Mouse (Mus musculus): ENCODE data around the gene Prm1. TPM values are rescaled to one million over a fixed set of nuclear protein-coding genes. Genes with fewer than 3 reads are reported as not detected.

The Prm1 gene
- polyA plus RNA-seq, 1 experiment from 2014 or later, result not detected

- Histone ChIP-seq H3K27ac (no peak overlapping the region), H3K4me3 (ENCODE audit: inconsistent target) (no peak overlapping the region), H3K79me2 (ENCODE audit: inconsistent target) (no peaks in the 10 kb centered on the region), H3K36me3 (ENCODE audit: inconsistent target) (no peaks in the 10 kb centered on the region)
- WGBS (ENCODE audit: missing documents), result 61% methylated on average over 6 of the region's 6 CpGs
Observed at GRCm38 (mm10) chr16:10782377-10783151, 23.1 kb downstream of the Prm1 start.

- H3K79me2 ChIP-seq (ENCODE audit: inconsistent target), result no peaks in the 10 kb centered on the region
- no peaks in the 10 kb centered on the region for H3K36me3 ChIP-seq (ENCODE audit: inconsistent target)
- H3K4me3 ChIP-seq (ENCODE audit: inconsistent target), result no peak overlapping the region
- 86% methylated on average over 9 of the region's 9 CpGs for WGBS (ENCODE audit: missing documents)
- no peak overlapping the region for H3K27ac ChIP-seq
Observed at GRCm38 (mm10) chr16:10781862-10782371, 23.7 kb downstream of the Prm1 start.

- H3K27ac ChIP-seq, result no peak overlapping the region
- no peaks in the 10 kb centered on the region for H3K36me3 ChIP-seq (ENCODE audit: inconsistent target)
- H3K4me3 ChIP-seq (ENCODE audit: inconsistent target), result no peak overlapping the region
- no peaks in the 10 kb centered on the region for H3K79me2 ChIP-seq (ENCODE audit: inconsistent target)
- WGBS (ENCODE audit: missing documents), result 96% methylated on average over 5 of the region's 5 CpGs
Observed at GRCm38 (mm10) chr16:10780631-10781120, 25.0 kb downstream of the Prm1 start.

- WGBS (ENCODE audit: missing documents), result 97% methylated on average over 5 of the region's 5 CpGs
- Histone ChIP-seq H3K4me3 (ENCODE audit: inconsistent target) (no peak overlapping the region), H3K27ac (no peak overlapping the region), H3K36me3 (ENCODE audit: inconsistent target) (no peaks in the 10 kb centered on the region), H3K79me2 (ENCODE audit: inconsistent target) (no peaks in the 10 kb centered on the region)
Observed at GRCm38 (mm10) chr16:10777579-10778160, 28.0 kb downstream of the Prm1 start.

- Histone ChIP-seq H3K4me3 (ENCODE audit: inconsistent target) (no peak overlapping the region), H3K79me2 (ENCODE audit: inconsistent target) (no peaks in the 10 kb centered on the region), H3K36me3 (ENCODE audit: inconsistent target) (no peaks in the 10 kb centered on the region), H3K27ac (no peak overlapping the region)
- WGBS (ENCODE audit: missing documents), result 73% methylated on average over 7 of the region's 7 CpGs
Observed at GRCm38 (mm10) chr16:10776322-10776721, 29.3 kb downstream of the Prm1 start.

GRCm38 (mm10) chr16:10774726-10775125 is 30.9 kb downstream of the Prm1 start:
- H3K4me3 ChIP-seq (ENCODE audit: inconsistent target), result no peak overlapping the region
- 58% methylated on average over 4 of the region's 4 CpGs for WGBS (ENCODE audit: missing documents)
- no peak overlapping the region for H3K27ac ChIP-seq
- no peaks in the 10 kb centered on the region for H3K79me2 ChIP-seq (ENCODE audit: inconsistent target)
- no peaks in the 10 kb centered on the region for H3K36me3 ChIP-seq (ENCODE audit: inconsistent target)

GRCm38 (mm10) chr16:10773543-10773942 is 32.1 kb downstream of the Prm1 start:
- WGBS (ENCODE audit: missing documents), result 98% methylated on average over 8 of the region's 8 CpGs
- Histone ChIP-seq H3K4me3 (ENCODE audit: inconsistent target) (no peak overlapping the region), H3K36me3 (ENCODE audit: inconsistent target) (no peaks in the 10 kb centered on the region), H3K27ac (no peak overlapping the region), H3K79me2 (ENCODE audit: inconsistent target) (no peaks in the 10 kb centered on the region)

GRCm38 (mm10) chr16:10771769-10772510 is 33.7 kb downstream of the Prm1 start:
- 75% methylated on average over 19 of the region's 19 CpGs for WGBS (ENCODE audit: missing documents)
- Histone ChIP-seq H3K79me2 (ENCODE audit: inconsistent target) (no peaks in the 10 kb centered on the region), H3K27ac (no peak overlapping the region), H3K36me3 (ENCODE audit: inconsistent target) (no peaks in the 10 kb centered on the region), H3K4me3 (ENCODE audit: inconsistent target) (no peak overlapping the region)

GRCm38 (mm10) chr16:10770531-10771325 is 34.9 kb downstream of the Prm1 start:
- H3K4me3 ChIP-seq (ENCODE audit: inconsistent target), result no peak overlapping the region

GRCm38 (mm10) chr16:10769661-10770060 is 36.0 kb downstream of the Prm1 start:
- WGBS (ENCODE audit: missing documents), result 31% methylated on average over 2 of the region's 2 CpGs
- H3K4me3 ChIP-seq (ENCODE audit: inconsistent target), result no peak overlapping the region
- H3K79me2 ChIP-seq (ENCODE audit: inconsistent target), result no peaks in the 10 kb centered on the region
- H3K27ac ChIP-seq, result no peak overlapping the region
- no peaks in the 10 kb centered on the region for H3K36me3 ChIP-seq (ENCODE audit: inconsistent target)

More at GRCm38 (mm10) chr16:10770531-10771325, 34.9 kb downstream of the Prm1 start:
- WGBS (ENCODE audit: missing documents), result 52% methylated on average over 4 of the region's 4 CpGs
- Histone ChIP-seq H3K79me2 (ENCODE audit: inconsistent target) (no peaks in the 10 kb centered on the region), H3K27ac (no peak overlapping the region), H3K36me3 (ENCODE audit: inconsistent target) (no peaks in the 10 kb centered on the region)

GRCm38 (mm10) chr16:10768821-10769220 is 36.8 kb downstream of the Prm1 start:
- H3K79me2 ChIP-seq (ENCODE audit: inconsistent target), result no peaks in the 10 kb centered on the region
- H3K36me3 ChIP-seq (ENCODE audit: inconsistent target), result no peaks in the 10 kb centered on the region
- WGBS (ENCODE audit: missing documents), result 8% methylated on average over 9 of the region's 9 CpGs
- H3K4me3 ChIP-seq (ENCODE audit: inconsistent target), result no peak overlapping the region
- no peak overlapping the region for H3K27ac ChIP-seq

- no peaks in the 10 kb centered on the region for H3K36me3 ChIP-seq (ENCODE audit: inconsistent target)
- no peak overlapping the region for H3K4me3 ChIP-seq (ENCODE audit: inconsistent target)
- H3K27ac ChIP-seq, result no peak overlapping the region
- no peaks in the 10 kb centered on the region for H3K79me2 ChIP-seq (ENCODE audit: inconsistent target)
- 45% methylated on average over 4 of the region's 4 CpGs for WGBS (ENCODE audit: missing documents)
Observed at GRCm38 (mm10) chr16:10767158-10767557, 38.5 kb downstream of the Prm1 start.

- 5% methylated on average over 2 of the region's 2 CpGs for WGBS (ENCODE audit: missing documents)
- no peaks in the 10 kb centered on the region for H3K79me2 ChIP-seq (ENCODE audit: inconsistent target)
Observed at GRCm38 (mm10) chr16:10764323-10764722, 41.3 kb downstream of the Prm1 start.

More at GRCm38 (mm10) chr16:10764323-10764722, 41.3 kb downstream of the Prm1 start:
- Histone ChIP-seq H3K4me3 (ENCODE audit: inconsistent target) (no peak overlapping the region), H3K27ac (no peak overlapping the region), H3K36me3 (ENCODE audit: inconsistent target) (no peaks in the 10 kb centered on the region)

Measured in macrophage (primary cell).